Mouse (Mus musculus): Measurements from ENCODE around the gene Inpp4b. TPM values are rescaled to one million over a fixed set of nuclear protein-coding genes. Genes with fewer than 3 reads are reported as not detected.

Inpp4b gene
- polyA plus RNA-seq, 1 experiment from 2014 or later, result 6.2 TPM

- H3K9me3 ChIP-seq (ENCODE audit: control insufficient read depth, low read length), result no peaks in the 10 kb centered on the region
- H3K9ac ChIP-seq (ENCODE audit: low read length), result no peak overlapping the region
- WGBS, result 69% methylated on average over 4 of the region's 4 CpGs
- no peaks in the 10 kb centered on the region; the same call in 1 of the 2 replicates for H3K4me1 ChIP-seq (replicated peaks; ENCODE audit: control insufficient read depth, insufficient read depth, low read length)
- no peak overlapping the region for H3K27ac ChIP-seq (ENCODE audit: low read depth)
- ATAC-seq (replicated peaks; ENCODE audit: low FRiP score, low TSS enrichment, low read depth), result no peak
- no peaks in the 10 kb centered on the region for H3K36me3 ChIP-seq (ENCODE audit: control insufficient read depth, insufficient read depth, low read length)
- H3K4me2 ChIP-seq (ENCODE audit: low read length), result no peak overlapping the region
- H3K27me3 ChIP-seq (replicated peaks; ENCODE audit: control insufficient read depth, insufficient read depth, low read length), result no peaks in the 10 kb centered on the region
- H3K4me3 ChIP-seq (ENCODE audit: low read depth, low read length), result no peak overlapping the region
- DNase-seq (ENCODE audit: low spot score), result no peak
Measured at GRCm38 (mm10) chr8:81776516-81777237, 434.3 kb downstream of the Inpp4b start.

- no peak overlapping the region for H3K27ac ChIP-seq (ENCODE audit: low read depth)
- H3K4me2 ChIP-seq (ENCODE audit: low read length), result no peak overlapping the region
- no peaks in the 10 kb centered on the region for H3K9me3 ChIP-seq (ENCODE audit: control insufficient read depth, low read length)
- no peaks in the 10 kb centered on the region for H3K27me3 ChIP-seq (replicated peaks; ENCODE audit: control insufficient read depth, insufficient read depth, low read length)
- no peak overlapping the region for H3K9ac ChIP-seq (ENCODE audit: low read length)
- no peak overlapping the region for H3K4me3 ChIP-seq (ENCODE audit: low read depth, low read length)
- DNase-seq (ENCODE audit: low spot score) (no peak), ATAC-seq (replicated peaks; ENCODE audit: low FRiP score, low TSS enrichment, low read depth) (no peak)
- 82% methylated on average over 1 of the region's 1 CpGs for WGBS
- no peaks in the 10 kb centered on the region; the same call in 1 of the 2 replicates for H3K4me1 ChIP-seq (replicated peaks; ENCODE audit: control insufficient read depth, insufficient read depth, low read length)
- H3K36me3 ChIP-seq (ENCODE audit: control insufficient read depth, insufficient read depth, low read length), result no peaks in the 10 kb centered on the region
Measured at GRCm38 (mm10) chr8:81777704-81778103, 435.3 kb downstream of the Inpp4b start.

GRCm38 (mm10) chr8:81779440-81779839 is 437.1 kb downstream of the Inpp4b start:
- Histone ChIP-seq H3K4me3 (ENCODE audit: low read depth, low read length) (no peak overlapping the region), H3K27ac (ENCODE audit: low read depth) (no peak overlapping the region), H3K9ac (ENCODE audit: low read length) (no peak overlapping the region), H3K9me3 (ENCODE audit: control insufficient read depth, low read length) (no peaks in the 10 kb centered on the region), H3K36me3 (ENCODE audit: control insufficient read depth, insufficient read depth, low read length) (no peaks in the 10 kb centered on the region), H3K27me3 (replicated peaks; ENCODE audit: control insufficient read depth, insufficient read depth, low read length) (no peaks in the 10 kb centered on the region), H3K4me2 (ENCODE audit: low read length) (no peak overlapping the region), H3K4me1 (replicated peaks; ENCODE audit: control insufficient read depth, insufficient read depth, low read length) (no peaks in the 10 kb centered on the region)
- ATAC-seq (replicated peaks; ENCODE audit: low FRiP score, low TSS enrichment, low read depth) (no peak), DNase-seq (ENCODE audit: low spot score) (no peak)
- WGBS, result 84% methylated on average over 5 of the region's 5 CpGs

GRCm38 (mm10) chr8:81780166-81780565 is 437.8 kb downstream of the Inpp4b start:
- 91% methylated on average over 6 of the region's 6 CpGs for WGBS
- ATAC-seq (replicated peaks; ENCODE audit: low FRiP score, low TSS enrichment, low read depth) (no peak), DNase-seq (ENCODE audit: low spot score) (no peak)
- Histone ChIP-seq H3K9ac (ENCODE audit: low read length) (no peak overlapping the region), H3K27me3 (replicated peaks; ENCODE audit: control insufficient read depth, insufficient read depth, low read length) (no peaks in the 10 kb centered on the region), H3K27ac (ENCODE audit: low read depth) (no peak overlapping the region), H3K9me3 (ENCODE audit: control insufficient read depth, low read length) (no peaks in the 10 kb centered on the region), H3K36me3 (ENCODE audit: control insufficient read depth, insufficient read depth, low read length) (no peaks in the 10 kb centered on the region), H3K4me3 (ENCODE audit: low read depth, low read length) (no peak overlapping the region), H3K4me2 (ENCODE audit: low read length) (no peak overlapping the region), H3K4me1 (replicated peaks; ENCODE audit: control insufficient read depth, insufficient read depth, low read length) (no peaks in the 10 kb centered on the region)

GRCm38 (mm10) chr8:81780921-81781675 is 438.7 kb downstream of the Inpp4b start:
- Histone ChIP-seq H3K9me3 (ENCODE audit: control insufficient read depth, low read length) (no peaks in the 10 kb centered on the region), H3K4me2 (ENCODE audit: low read length) (no peak overlapping the region), H3K27ac (ENCODE audit: low read depth) (no peak overlapping the region), H3K4me1 (replicated peaks; ENCODE audit: control insufficient read depth, insufficient read depth, low read length) (no peaks in the 10 kb centered on the region), H3K9ac (ENCODE audit: low read length) (no peak overlapping the region), H3K27me3 (replicated peaks; ENCODE audit: control insufficient read depth, insufficient read depth, low read length) (no peaks in the 10 kb centered on the region), H3K36me3 (ENCODE audit: control insufficient read depth, insufficient read depth, low read length) (no peaks in the 10 kb centered on the region), H3K4me3 (ENCODE audit: low read depth, low read length) (no peak overlapping the region)
- WGBS, result 87% methylated on average over 2 of the region's 2 CpGs
- no peak for DNase-seq (ENCODE audit: low spot score)
- ATAC-seq (replicated peaks; ENCODE audit: low FRiP score, low TSS enrichment, low read depth), result no peak

GRCm38 (mm10) chr8:81782781-81783180 is 440.4 kb downstream of the Inpp4b start:
- H3K4me1 ChIP-seq (replicated peaks; ENCODE audit: control insufficient read depth, insufficient read depth, low read length), result no peaks in the 10 kb centered on the region
- DNase-seq (ENCODE audit: low spot score), result no peak
- no peak overlapping the region for H3K9ac ChIP-seq (ENCODE audit: low read length)
- no peak for ATAC-seq (replicated peaks; ENCODE audit: low FRiP score, low TSS enrichment, low read depth)
- no peak overlapping the region for H3K4me2 ChIP-seq (ENCODE audit: low read length)
- WGBS, result 83% methylated on average over 4 of the region's 4 CpGs
- no peak overlapping the region for H3K4me3 ChIP-seq (ENCODE audit: low read depth, low read length)
- no peaks in the 10 kb centered on the region for H3K27me3 ChIP-seq (replicated peaks; ENCODE audit: control insufficient read depth, insufficient read depth, low read length)
- H3K27ac ChIP-seq (ENCODE audit: low read depth), result no peak overlapping the region
- no peaks in the 10 kb centered on the region for H3K9me3 ChIP-seq (ENCODE audit: control insufficient read depth, low read length)
- H3K36me3 ChIP-seq (ENCODE audit: control insufficient read depth, insufficient read depth, low read length), result no peaks in the 10 kb centered on the region

- 81% methylated on average over 3 of the region's 3 CpGs for WGBS
- H3K27ac ChIP-seq (ENCODE audit: low read depth), result no peak overlapping the region
- no peaks in the 10 kb centered on the region for H3K4me1 ChIP-seq (replicated peaks; ENCODE audit: control insufficient read depth, insufficient read depth, low read length)
- ATAC-seq (replicated peaks; ENCODE audit: low FRiP score, low TSS enrichment, low read depth) (no peak), DNase-seq (ENCODE audit: low spot score) (no peak)
- no peak overlapping the region for H3K9ac ChIP-seq (ENCODE audit: low read length)
- H3K27me3 ChIP-seq (replicated peaks; ENCODE audit: control insufficient read depth, insufficient read depth, low read length), result no peaks in the 10 kb centered on the region
- no peak overlapping the region for H3K4me3 ChIP-seq (ENCODE audit: low read depth, low read length)
- no peaks in the 10 kb centered on the region for H3K36me3 ChIP-seq (ENCODE audit: control insufficient read depth, insufficient read depth, low read length)
- H3K4me2 ChIP-seq (ENCODE audit: low read length), result no peak overlapping the region
- H3K9me3 ChIP-seq (ENCODE audit: control insufficient read depth, low read length), result no peaks in the 10 kb centered on the region
Measured at GRCm38 (mm10) chr8:81784775-81785174, 442.4 kb downstream of the Inpp4b start.

- 70% methylated on average over 2 of the region's 2 CpGs for WGBS
- H3K4me2 ChIP-seq (ENCODE audit: low read length), result no peak overlapping the region
- H3K9me3 ChIP-seq (ENCODE audit: control insufficient read depth, low read length), result no peaks in the 10 kb centered on the region
- no peaks in the 10 kb centered on the region for H3K36me3 ChIP-seq (ENCODE audit: control insufficient read depth, insufficient read depth, low read length)
- H3K27ac ChIP-seq (ENCODE audit: low read depth), result no peak overlapping the region
- H3K4me1 ChIP-seq (replicated peaks; ENCODE audit: control insufficient read depth, insufficient read depth, low read length), result no peaks in the 10 kb centered on the region
- ATAC-seq (replicated peaks; ENCODE audit: low FRiP score, low TSS enrichment, low read depth), result no peak
- DNase-seq (ENCODE audit: low spot score), result no peak
- H3K4me3 ChIP-seq (ENCODE audit: low read depth, low read length), result no peak overlapping the region
- no peaks in the 10 kb centered on the region for H3K27me3 ChIP-seq (replicated peaks; ENCODE audit: control insufficient read depth, insufficient read depth, low read length)
- no peak overlapping the region for H3K9ac ChIP-seq (ENCODE audit: low read length)
Measured at GRCm38 (mm10) chr8:81788498-81788897, 446.1 kb downstream of the Inpp4b start.

Data from intestine, embryonic 14.5 days (tissue).